Mouse (Mus musculus): Measurements from ENCODE around the gene Defb25.

Defb25 gene

DNA sequence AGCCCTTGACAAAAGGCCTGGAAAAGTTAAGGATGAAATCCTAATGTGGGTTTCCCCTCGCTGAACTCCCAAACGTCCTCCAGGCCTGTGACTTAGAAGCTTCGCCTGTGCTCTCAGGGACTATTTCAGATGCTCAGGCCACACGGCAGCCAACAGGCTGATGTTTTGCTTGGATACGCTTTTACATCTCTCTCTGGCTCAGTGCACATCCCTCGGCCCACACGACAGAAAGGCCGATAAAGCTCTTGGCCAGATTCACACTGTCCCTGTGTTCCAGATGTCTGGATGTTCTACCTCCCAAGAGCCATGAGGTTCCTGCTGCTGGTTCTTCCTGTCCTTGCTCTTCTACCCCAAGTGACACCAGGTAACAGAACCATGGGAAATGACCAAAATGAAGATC, 49.4 kb downstream of the Defb25 start:
- no peak for DNase-seq (ENCODE audit: extremely low spot score, low read depth, low spot score)
